Mouse (Mus musculus): ENCODE results near the gene Tesk2.
"Not testable (repeated sequence)": the region's sequence is repeated elsewhere in the genome, so short reads cannot be mapped to it uniquely, and the experiment has no call there.

The Tesk2 gene

DNA sequence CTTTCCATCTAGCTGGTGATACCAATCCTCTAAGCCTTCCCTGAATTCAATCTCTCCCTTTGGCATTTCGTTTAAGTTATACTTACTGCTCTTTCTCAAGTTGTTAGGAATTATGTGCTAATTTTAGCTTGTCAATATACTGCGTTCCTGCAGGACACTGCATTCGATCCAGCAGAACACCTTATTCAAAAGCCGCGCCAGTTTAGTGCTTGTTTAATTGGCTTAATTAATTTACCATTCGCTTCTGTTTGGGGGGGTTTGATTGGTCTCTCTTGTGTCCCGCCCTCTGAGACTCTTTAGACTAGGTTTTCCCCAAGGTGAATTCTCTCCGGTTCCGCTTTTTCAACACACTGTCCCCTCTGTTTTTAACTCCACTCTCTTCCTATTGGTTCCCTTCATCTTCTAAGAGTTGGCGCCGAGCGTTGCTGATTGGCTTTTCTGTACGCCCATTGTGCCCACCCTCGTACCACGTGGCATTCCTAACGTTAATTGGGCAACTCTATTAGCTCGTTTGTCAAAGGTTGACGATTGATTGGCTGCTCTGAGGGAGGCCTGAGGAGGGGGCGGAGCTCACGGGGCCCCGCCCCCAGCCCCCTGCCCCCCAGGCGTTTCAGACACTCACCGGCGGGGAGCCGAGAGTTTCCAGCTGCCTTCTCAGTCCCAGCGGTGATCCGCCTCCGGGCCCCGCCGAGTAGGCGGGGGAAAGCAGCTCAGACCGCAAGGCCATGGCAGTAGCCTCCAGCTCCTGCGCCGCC lies at the start of gene Tesk2:
Gene Tesk2, plus strand, starts transcription at position 606 of the 755 bp plus-strand sequence.
- peak; percentile 76 to 90 for DNase-seq (ENCODE audit: low spot score in 2 of 2)

GRCm38 (mm10) chr4:116672785-116673184 lies 48.0 kb upstream of the Tesk2 start:
- peak in 1 of 2 experiments; percentile 72 for DNase-seq (ENCODE audit: low spot score in 2 of 2)

DNA sequence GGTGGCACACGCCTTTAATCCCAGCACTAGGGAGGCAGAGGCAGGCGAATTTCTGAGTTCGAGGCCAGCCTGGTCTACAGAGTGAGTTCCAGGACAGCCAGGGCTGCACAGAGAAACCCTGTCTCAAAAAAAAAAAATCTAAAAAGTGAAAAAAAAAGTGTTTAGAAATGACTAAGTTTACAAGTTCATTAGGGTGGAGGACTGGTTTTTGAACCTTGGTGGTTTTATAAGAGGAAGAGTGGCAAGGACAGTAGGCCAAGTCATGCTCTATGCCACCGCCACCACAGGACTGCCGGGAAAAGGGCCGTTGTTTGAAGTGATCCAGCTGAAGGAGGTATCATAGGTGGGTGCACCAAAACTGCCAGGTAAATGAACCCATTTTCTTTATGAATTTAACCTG lies 46.0 kb upstream of the Tesk2 start:
- not testable (repeated sequence) for DNase-seq (ENCODE audit: low spot score in 2 of 2)

GRCm38 (mm10) chr4:116676027-116676426 lies 44.7 kb upstream of the Tesk2 start:
- DNase-seq (ENCODE audit: low spot score in 2 of 2) = no peak

DNA sequence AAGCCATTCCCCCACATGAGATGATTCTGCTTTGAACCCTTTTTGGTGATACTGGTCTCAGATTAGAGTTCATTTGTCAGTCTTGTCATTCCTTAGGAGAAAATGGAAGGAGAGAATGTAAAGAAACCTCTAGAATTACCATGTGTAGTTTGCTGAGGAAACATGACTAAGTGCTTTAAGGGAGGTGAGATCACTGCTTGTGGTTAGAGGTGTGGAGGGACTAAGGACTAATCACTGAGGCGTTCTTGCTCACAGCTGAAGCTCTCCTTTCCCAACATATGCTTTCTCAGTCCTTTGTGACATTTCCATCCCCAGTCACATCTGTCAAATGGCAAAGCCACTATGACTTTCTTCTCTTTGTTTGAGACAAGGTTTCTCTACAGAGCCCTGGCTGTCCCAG lies 42.9 kb upstream of the Tesk2 start:
- no peak for DNase-seq (ENCODE audit: low spot score in 2 of 2)

DNA sequence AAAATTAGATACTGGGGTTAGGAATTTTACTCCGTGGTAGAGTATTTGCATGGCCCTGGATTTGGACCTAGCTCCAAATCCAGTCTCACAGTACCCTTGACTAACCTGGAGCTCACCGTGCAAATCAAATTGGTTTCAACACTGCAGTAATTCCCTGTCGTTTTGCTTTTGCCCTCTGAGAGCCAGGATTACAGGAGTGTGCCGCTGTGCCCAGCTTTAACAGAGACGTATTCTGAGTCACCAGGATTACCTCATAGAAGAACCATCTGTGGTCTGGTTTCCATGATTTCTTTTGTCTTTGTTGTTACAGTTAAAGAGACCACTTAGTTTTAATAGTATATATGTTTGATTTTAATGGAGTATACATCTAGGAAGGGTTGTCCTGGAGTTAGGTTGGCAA lies 41.6 kb upstream of the Tesk2 start:
- DNase-seq (ENCODE audit: low spot score in 2 of 2) = no peak

GRCm38 (mm10) chr4:116680521-116680920 lies 40.2 kb upstream of the Tesk2 start:
- not testable (repeated sequence) for DNase-seq (ENCODE audit: low spot score in 2 of 2)

DNA sequence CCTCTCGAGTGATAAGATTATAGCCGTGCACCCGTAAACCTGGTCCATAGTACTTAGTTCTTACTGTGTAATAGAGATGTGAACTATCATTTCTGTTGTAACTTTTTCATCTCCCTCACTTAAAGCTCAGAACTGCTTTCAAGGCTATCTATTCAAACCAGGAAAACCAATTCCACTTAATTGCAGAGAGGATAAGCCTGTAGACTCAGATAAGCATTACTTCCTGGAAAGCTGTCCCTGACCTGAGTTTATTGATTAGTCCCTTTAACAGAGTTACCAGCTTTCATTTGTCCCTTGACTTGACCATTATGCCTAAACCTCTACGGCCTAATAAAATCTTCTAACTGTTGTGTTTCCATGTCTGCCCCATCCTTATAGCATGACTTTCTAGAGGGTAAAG lies 36.8 kb upstream of the Tesk2 start:
- no peak for DNase-seq (ENCODE audit: low spot score in 2 of 2)

DNA sequence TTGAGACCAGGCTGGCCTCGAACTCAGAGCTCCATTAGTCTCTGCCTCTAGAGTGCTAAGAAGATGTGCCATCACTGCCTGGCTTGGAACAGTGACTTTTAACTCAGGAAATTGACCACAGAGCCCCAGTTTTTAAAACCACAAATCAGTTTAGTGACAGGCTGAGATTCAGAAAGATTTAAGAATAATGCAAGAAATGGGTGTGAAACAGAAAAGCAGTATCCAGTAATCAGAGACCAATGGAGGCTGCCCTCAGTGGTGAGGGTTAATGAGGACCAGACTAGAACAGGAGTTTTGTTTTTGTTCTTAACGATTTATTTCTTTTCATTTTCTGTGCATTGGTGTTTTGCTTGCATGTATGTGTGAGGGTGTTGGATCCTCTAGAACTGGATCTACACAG lies 36.1 kb upstream of the Tesk2 start:
- no peak for DNase-seq (ENCODE audit: low spot score in 2 of 2)

- peak; percentile 93 to 96 for DNase-seq (ENCODE audit: low spot score in 2 of 2)
These were observed 35.2 kb upstream of the Tesk2 start, which contains the start of gene Prdx1 for GRCm38 (mm10) chr4:116685402-116686061. TSS of gene Prdx1 (plus strand) at chr4:116685544.

DNA sequence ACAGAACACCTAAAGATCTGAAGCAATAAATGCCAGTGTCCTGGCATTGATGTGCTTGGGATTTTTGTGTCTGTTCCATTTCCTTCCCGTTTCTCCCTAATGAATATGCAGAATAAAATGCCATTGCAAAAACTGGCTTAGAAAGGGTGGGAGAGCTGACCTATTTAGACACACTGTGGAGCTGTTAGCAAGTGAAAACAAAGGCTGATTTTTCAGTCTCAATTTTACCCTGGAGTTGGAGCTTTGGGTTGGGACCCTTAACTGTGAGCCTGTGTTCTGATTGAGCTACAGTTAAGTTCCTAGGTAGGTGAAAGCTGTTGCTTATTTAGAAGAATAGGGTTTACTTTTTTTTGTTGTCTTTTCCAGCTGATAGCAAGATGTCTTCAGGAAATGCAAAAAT lies 33.7 kb upstream of the Tesk2 start:
- DNase-seq (ENCODE audit: low spot score in 2 of 2) = no peak

GRCm38 (mm10) chr4:116689309-116689876 lies 31.4 kb upstream of the Tesk2 start:
- DNase-seq (ENCODE audit: low spot score in 2 of 2) = no peak

GRCm38 (mm10) chr4:116692146-116692545 lies 28.6 kb upstream of the Tesk2 start:
- DNase-seq (ENCODE audit: low spot score in 2 of 2) = no peak

DNA sequence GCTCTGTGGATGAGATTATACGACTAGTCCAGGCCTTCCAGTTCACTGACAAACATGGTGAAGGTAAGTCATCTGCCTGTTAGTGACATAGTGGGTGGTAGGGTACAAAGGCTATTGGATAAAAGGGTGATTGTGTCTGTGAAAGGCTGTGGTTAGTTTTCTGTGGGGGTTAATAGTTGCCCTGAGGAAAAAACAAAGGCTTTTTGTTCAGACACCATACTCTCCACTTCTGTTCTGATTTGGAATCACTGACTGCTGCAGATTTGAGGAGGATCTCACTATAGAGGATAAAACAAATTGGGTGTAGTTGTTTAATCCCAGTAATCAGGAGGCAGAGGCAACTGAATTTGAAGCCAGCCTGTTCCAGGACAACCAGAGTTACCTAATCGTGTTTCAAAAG lies 27.0 kb upstream of the Tesk2 start:
- no peak for DNase-seq (ENCODE audit: low spot score in 2 of 2)

GRCm38 (mm10) chr4:116698693-116699342 lies 21.9 kb upstream of the Tesk2 start:
- no peak for DNase-seq (ENCODE audit: low spot score in 2 of 2)

- DNase-seq (ENCODE audit: low spot score in 2 of 2) = no peak
These were observed 19.8 kb upstream of the Tesk2 start for GRCm38 (mm10) chr4:116700964-116701363.

GRCm38 (mm10) chr4:116703804-116704203 lies 16.9 kb upstream of the Tesk2 start:
- peak; percentile 46 to 75 for DNase-seq (ENCODE audit: low spot score in 2 of 2)

- no peak for DNase-seq (ENCODE audit: low spot score in 2 of 2)
These were observed 13.1 kb upstream of the Tesk2 start for GRCm38 (mm10) chr4:116707666-116708065.

GRCm38 (mm10) chr4:116708201-116708764 lies 12.5 kb upstream of the Tesk2 start, which contains the start of the genes Mmachc and Ccdc163:
TSS of gene Mmachc (minus strand) at chr4:116708406.
TSS of gene Ccdc163 (plus strand) at chr4:116708509.
- peak; percentile 53 to 90 for DNase-seq (ENCODE audit: low spot score in 2 of 2)

GRCm38 (mm10) chr4:116708791-116709390 lies 11.9 kb upstream of the Tesk2 start:
- no peak for DNase-seq (ENCODE audit: low spot score in 2 of 2)

- DNase-seq (ENCODE audit: low spot score in 2 of 2) = no peak
These were observed 10.6 kb upstream of the Tesk2 start for GRCm38 (mm10) chr4:116710154-116710553.

All from urinary bladder, adult 18-20 months (tissue).